Comparison of ENCODE assay signal across 25 mouse cellular contexts in the genomic region with DNA sequence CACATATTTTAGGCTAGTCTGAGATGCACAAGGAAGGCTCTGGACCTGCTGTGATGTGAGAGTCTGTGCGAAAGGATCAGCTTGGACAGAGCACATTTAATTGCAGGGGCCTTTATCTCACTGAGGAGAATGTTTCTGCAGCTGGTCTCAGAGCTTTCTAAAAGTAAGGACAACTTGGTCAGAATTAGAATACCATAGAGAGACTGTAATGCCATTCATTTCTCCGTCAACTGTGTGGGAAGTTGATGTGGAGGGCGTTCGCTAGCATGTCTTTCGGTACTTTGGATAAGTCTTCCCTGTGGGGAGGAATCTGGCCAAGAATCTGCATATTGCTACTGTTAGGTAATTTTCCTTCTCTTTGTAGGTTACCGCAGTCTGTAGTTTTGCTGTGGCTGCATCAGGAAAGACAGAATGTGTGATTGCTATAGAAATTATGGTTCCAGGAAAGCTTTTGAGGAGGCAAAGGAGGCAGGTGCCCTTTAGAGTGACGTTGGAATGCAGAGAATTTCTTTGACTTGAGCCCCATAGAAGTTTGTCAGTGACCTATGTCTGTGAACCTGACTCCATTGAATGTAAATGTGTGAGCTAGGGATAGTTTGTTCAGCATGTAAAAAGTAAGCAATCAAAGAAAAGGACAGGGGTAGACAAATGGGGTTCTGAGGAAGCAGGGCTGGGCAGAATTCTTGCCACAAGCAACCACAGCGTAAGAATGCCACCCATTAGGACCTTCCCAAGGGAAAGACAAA.
DNase-seq lines count a peak whose midpoint lies in the region; ATAC-seq lines count a peak whose summit lies in the region.
"Had no signal": no experiment of that assay in that cellular context is flagged by ENCODE, and none has a peak within 500 bp of the region (broad histone marks: within the 10 kb centered on the region; RNA-seq: fewer than 3 reads in every experiment).

No protein-coding gene starts in this region.

- DNase-seq in frontal cortex, postnatal 10 days (ENCODE audit: low spot score in 2 of 2), result no peak
- DNase-seq in left cerebral cortex, postnatal 36 days (ENCODE audit: low spot score in 2 of 2), result peak; percentile 7 to 11
- DNase-seq in left cerebral cortex, postnatal 4 days, result no peak
- DNase-seq in ES-CJ7 (ENCODE audit: low read depth, low spot score), result peak; percentile 12
- DNase-seq in embryo, embryonic 10.5 days (ENCODE audit: low spot score), result peak; percentile 3
- DNase-seq in thymus, postnatal 25 days, result no peak
- DNase-seq: adrenal gland, postnatal 36 days; cerebellum, adult 9-10 months; cerebellum, postnatal 36 days; gastrocnemius, postnatal 25 days; heart, adult 11 months; kidney, postnatal 4 days; liver, postnatal 0 days; retina, postnatal 1 day; thymus, adult 18-20 months; thymus, postnatal 36 days had no signal

- intact Hi-C loops in left cerebral cortex, postnatal 36 days (cut with DNase I), result no loop called here
- intact Hi-C loops in left cerebral cortex, postnatal 4 days (cut with DNase I), result no loop called here

- peak; percentile 91 for ATAC-seq in frontal cortex, adult (ENCODE audit: low TSS enrichment)
- ATAC-seq in megakaryocyte-erythroid progenitor cell, adult 5-6 weeks (replicated peaks; ENCODE audit: low FRiP score, low TSS enrichment, poor library complexity, severe bottlenecking), result no peak
- ATAC-seq: forebrain, embryonic 13.5 days; hindbrain, embryonic 16.5 days; intestine, embryonic 15.5 days; liver, embryonic 12.5 days; liver, postnatal 0 days; lung, postnatal 0 days; midbrain, embryonic 15.5 days; Patski had no signal

Comparison
In these comparisons a context has a peak if more than half of its experiments do, and no peak if none do; other contexts are left out.
1. DNase-seq: peak in left cerebral cortex, postnatal 36 days (2 of 2), ES-CJ7 (single experiment) and embryo, embryonic 10.5 days (single experiment); none in frontal cortex, postnatal 10 days (0 of 2), left cerebral cortex, postnatal 4 days (single experiment) and thymus, postnatal 25 days (single experiment).